Mouse (Mus musculus): Measurements from ENCODE around the gene Sp3. TPM values are rescaled to one million over a fixed set of nuclear protein-coding genes. Genes with fewer than 3 reads are reported as not detected.
"Not testable (repeated sequence)": the region's sequence is repeated elsewhere in the genome, so short reads cannot be mapped to it uniquely, and the experiment has no call there.

Gene Sp3
- polyA plus RNA-seq, 1 experiment, result 24.8 TPM

DNA sequence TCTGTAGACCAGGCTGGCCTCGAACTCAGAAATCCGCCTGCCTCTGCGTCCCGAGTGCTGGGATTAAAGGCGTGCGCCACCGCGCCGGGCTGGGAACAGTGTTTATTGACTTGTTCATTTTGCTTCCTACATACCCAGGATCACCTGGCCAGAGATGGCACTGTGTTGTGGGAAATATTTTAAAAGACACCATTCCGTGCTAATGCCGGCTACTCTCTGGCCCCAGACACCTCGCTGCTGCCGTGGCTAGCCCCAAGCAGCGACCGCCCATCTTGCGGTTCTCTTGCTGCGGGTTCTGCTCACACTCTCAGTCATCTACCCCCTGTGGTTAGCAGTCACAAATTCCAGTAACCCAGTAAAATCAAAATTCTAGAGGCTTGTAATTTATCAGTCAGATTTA is 12.3 kb upstream of the Sp3 start:
- DNase-seq (ENCODE audit: low read depth), result no peak

DNA sequence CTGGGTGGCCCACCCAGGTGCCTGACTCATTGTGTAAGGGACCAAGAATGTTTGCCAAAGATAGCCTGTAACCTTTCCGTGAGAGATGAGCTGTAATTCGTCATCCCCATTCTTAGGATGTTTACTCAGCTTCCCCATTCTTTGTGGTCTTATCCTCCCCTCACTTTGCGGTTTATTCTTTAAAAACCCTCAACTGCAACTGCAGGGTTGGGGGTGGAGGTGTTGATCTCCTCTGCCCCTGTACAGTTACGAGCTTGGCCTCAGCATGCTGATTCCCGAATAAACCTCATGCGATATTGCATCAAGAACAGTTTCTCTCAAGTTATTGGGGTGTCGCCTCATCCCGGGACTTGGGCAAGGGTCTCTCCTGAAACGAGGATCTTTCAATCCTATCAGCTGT is 8.7 kb upstream of the Sp3 start:
- not testable (repeated sequence) for DNase-seq (ENCODE audit: low read depth)

DNA sequence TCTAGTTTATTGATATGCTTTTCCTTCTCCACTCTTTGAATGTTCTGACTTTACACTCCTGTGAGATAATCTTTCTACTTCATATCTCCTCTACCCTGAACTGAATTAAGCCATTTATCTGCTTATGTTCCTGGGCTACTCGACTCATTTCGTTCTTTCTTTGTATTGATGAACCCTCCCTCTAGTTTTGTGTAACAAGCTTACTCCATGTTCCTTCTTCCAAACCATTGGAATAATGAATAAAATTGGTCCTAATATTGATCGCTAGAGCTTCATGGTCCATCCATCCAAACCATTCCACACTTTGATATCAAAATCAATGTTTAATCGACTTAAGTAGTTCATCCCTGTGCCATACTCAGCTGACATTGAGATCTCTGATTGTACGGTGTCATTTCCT is 6.4 kb upstream of the Sp3 start, which contains the start of gene Gm11084:
TSS of gene Gm11084 (minus strand) at position 101 of the 400 bp plus-strand sequence.
- no peak for DNase-seq (ENCODE audit: low read depth)

DNA sequence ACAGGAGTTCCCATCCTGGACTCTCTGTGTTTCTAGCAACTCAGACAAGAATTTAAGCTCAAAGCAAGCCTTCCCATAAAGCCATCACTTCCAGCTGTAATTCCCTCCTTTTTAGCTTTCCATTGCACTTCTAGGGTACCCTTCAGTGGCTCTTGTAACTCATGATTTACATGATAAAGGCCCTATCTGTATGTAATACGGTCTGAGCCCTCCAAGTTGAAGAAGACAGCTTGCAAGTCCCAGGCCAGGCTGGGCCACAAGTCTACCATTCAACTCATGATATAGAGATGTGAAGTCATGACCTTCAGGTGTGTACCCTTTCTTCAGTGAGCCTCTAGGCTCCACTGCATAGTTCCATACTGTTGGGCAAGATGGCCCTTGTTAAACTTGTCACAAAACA is 5.3 kb upstream of the Sp3 start:
- DNase-seq (ENCODE audit: low read depth), result no peak

DNA sequence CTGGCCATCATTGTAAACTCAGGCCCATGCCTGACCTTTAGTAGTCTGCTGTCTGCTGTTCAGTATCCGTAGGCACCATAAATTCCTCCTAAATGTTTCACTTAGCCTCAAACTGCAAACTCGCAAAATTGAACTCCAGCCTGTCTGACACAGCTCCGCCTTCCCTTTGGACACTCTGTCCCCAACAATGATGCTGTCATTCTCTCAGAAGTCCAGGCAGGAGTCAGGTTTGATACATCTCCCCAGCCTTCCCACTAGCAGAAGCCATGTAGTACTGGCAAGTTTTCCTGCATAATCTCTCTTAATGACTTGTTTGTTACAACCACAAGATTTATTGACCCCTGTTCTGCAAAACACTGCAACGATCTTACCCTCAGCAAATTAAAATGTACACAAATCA is 4.6 kb upstream of the Sp3 start:
- no peak for DNase-seq (ENCODE audit: low read depth)

DNA sequence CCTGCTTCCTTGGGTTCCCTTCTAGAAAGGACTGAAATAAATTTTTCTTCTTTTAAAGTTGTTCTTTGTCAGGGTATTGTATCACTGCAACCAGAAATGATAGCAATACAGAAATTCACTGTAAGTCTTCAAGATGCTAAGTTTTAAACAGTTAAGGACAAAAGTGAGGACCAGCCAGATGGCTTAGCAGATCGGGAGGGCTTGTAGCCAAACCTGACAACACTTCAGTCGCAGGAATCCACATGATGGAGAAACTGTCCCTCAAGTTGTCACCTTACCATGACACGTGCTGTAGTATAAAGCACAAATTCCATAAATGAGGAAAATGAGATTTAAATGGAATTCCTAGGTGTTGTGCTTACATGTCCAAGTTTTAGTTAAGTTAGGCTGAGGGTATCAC is 3.0 kb upstream of the Sp3 start:
- no peak for DNase-seq (ENCODE audit: low read depth)

DNA sequence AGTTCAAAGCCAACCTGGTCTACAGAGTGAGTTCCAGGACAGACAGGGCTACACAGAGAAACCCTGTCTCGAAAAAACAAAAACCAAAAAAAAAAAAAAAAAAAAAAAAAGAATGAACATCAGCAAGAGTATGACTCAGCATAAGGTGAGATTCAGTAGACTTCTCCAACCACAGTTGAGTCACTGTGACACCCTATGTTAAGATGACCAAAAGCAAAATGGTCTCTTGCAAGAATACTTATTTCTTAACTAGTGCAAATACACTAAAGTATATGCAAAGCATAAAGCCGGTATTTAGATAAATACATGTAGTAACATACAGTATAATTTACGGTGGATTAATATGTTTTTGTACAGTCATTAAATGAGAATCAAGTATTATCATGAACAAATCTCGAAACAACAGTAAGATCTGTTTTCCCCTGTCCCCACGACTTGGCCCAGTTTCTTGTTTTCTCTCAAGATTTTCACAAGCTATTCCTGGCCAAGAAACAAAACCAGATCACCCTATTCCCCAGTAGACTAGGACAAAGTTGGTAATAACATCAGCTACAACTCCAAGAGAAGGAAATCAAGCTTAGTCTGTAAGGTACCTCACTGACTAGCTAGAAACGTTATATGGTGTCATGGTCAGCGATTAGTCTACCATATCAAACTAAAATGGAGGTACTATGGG is 2.0 kb upstream of the Sp3 start:
- no peak for DNase-seq (ENCODE audit: low read depth)

DNA sequence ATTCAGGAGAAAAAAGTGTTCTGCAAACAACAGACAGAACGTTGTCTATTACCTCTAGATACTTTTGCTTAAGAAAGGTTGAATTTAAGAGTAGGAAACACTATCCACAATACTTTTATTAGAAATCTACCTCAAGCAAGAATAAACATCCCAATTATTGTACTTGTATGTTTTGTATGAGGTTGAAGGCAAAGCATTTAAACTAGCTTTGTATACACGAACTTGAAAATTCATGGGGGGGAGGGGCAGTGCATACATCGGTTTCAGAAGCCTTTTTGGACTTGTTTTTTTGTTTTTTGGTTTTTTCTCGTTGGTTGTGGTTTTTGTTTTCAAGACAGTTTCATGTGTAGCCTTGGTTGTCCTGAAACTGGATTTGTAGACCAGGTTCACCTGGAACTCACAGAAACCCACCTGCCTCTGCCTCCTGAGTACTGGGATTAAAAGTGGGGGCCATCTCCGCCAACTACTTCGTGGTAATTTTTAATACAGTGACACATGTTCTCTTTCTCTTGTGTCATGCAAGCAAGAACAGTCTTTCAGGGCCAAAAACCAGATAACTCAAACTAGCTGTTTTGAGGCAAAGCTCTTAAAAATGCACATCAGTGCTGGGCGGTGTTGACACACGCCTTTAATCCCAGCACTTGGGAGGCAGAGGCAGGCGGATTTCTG is 1.3 kb upstream of the Sp3 start:
- no peak for DNase-seq (ENCODE audit: low read depth)

DNA sequence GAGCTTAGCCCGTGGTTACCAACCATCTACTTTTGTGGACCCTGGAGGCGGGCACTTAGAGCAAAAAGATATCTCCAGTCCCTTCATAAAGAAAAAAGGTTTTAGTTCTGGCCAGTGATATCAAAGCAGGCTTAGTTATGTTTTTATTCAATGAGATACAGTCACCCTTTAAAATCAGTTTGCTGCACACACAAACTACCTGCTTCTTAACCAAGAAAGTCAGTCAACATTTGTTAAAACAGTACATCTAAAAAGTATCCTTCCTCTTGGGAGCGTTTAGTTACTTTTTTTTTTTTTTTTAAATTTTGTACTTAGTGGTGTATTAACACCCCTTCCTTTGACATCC is 802 bp upstream of the Sp3 start:
- no peak for DNase-seq (ENCODE audit: low read depth)

DNA sequence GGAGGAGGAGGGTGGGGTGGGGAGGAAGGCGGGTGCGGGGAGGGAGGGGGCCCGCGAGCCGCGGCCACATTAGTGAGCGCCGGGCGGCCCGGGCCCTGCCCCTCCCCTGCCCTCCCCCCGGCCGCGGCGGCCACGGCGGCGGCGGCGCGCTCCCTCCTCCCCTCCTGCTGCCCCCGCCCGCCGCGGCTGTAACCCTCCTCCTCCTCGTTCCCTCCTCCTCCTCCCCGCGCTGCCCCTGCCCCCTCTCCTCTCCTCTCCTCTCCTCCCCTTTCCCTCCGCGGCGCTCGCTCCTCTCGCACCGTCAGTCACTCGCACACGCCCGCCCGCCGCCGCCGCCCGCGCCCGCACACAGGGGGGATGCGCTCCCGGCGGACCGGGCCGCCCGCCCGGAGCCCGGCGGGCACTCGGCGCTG is 581 bp downstream of the Sp3 start:
- DNase-seq (ENCODE audit: low read depth), result no peak

DNA sequence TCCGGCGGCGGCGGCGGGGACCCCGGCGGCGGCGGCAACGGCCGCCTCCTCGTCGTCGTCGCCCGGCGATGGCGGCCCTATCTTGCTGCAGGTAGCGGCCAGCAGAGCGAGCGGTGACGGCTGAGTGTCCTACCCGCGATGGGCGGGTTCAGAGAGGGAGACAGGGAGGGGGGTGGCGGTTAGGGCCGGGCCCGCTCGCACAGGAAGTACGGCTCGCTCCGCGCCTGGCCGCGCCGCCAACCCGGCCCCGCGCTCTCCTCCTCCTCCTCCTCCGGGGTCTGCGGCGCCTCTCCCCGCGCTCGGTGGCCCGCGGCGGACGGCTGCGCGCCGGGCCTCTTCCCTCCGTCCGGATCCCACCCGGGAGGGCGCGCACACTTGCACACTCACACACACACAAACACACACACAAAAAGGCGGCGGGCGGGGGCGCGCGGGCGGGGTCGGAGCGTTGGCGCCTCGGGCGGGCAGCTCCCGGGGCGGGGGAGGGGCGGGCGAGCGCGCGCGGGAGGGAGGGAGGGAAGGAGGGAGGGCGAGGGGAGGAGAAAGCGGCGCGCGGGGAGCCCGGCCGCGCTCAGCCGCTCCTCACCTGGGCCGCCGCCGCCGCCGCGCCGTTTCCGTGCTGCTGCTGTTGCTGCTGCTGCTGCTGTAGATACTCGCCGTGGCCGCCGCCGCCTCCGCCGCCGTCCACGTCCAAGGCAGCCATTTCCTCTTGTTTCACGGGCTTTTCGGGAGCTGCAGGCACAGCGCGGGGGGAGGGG is 1.2 kb downstream of the Sp3 start:
- DNase-seq (ENCODE audit: low read depth), result no peak

DNA sequence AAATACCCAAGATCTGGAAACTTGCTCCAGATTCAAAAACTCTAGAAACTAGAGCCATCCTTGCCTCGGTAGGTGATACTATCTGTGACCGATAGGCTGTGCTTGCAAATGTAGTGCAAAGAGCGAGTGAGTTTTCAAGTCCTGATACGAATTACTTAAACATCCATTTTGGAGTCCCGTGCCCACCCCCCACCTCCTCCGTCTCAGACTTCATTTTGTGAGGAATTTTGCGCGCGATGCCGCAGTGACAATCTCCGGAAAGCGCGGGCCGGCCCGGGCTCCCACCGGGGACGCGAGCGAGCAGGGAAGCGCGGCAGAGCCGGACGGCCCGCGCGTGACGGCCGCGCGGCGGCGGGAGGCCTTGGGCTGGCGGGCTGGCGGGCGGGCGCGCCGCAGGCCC is 1.8 kb downstream of the Sp3 start:
- DNase-seq (ENCODE audit: low read depth), result no peak

DNA sequence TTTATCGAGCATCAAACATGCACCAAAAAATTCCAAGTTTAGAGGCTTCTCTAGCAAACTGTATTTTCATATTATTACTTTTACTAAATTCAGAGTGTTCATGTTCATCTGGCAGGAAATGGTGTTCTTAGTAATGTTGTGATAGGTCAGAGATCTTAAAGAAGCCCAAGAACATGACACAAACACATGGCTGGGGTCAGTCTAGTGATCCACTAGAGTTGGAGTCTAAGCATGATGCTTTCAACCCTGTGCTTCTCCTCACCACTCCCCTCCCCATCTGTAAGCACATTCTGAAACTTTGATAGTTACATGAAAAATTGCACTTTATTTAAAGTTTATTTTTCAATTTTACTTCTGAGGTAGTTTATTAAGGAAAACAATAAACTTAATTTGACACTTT is 3.0 kb downstream of the Sp3 start:
- no peak for DNase-seq (ENCODE audit: low read depth)

DNA sequence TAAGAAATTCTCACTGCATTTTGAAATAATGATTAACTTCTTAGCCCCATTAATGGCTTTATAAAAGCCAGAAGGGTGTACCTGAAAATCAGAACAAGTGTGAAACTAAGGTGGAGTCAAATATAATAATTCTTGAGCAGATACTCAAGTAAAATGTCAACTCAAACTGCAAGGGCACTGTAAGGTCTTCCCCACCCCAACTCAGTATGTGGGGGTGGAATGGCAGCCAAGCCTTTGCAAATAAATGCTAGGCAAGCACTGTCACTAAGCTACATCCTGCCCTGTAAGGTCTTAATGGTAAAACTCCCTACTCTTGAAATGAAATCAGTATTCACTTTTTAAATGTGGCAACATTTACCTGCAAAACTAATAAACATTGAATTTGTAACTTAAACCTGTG is 4.2 kb downstream of the Sp3 start:
- DNase-seq (ENCODE audit: low read depth), result no peak

DNA sequence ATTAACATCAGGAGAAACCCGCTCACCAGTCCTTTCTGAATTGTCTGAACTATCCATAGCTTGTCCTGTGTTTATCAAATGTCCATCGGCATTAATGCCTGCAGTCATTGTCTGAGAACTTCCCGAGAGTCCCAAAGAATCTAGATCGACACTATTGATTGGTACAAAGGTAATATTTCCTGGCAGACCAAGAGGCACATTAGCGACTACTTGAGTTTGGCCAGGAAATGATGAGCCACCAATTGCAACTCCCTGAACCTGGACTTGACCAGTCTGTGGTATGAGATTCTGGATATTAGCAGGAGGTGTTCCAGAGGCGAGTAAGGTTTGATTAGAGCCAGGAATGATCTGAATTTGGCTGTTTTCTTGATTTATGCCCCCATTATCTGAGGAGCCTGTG is 9.4 kb downstream of the Sp3 start:
- DNase-seq (ENCODE audit: low read depth), result no peak

DNA sequence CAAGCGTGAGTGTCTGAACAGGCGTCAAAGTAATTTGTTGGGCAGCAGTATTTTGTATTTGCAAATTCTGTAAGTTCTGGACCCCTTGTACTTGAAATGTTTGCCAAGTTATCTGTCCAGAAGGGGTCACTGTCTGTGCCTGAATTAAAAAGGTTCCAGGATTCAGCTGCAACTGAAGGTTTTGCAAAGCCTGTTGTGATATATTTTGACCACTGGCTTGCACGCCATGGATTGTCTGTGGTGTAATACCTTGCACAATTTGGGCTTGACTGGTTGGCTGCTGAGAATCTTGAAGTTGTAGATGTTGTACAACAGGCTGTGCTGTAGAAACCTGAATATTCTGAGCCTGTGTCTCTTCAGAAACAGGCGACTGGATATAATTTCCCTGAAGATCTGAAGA is 9.9 kb downstream of the Sp3 start:
- no peak for DNase-seq (ENCODE audit: low read depth)

DNA sequence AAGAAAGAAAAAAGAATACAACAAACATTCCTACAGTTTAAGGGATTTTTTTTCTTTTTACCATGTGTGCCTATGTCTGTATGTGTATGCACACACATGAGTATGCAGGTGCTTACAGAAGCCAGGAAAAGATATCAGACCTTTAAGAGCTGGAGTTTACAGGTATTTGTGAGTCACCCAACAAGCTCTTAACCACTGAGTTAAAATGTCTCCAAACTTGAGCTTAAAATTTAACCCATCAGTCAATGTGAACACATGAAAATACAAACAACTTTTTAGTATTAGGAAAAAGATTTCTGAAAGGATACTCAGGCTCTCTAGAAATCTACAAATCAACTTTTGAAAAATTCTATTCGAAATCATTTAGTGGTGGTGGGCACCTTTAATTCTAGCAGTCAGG is 11.7 kb downstream of the Sp3 start:
- no peak for DNase-seq (ENCODE audit: low read depth)

DNA sequence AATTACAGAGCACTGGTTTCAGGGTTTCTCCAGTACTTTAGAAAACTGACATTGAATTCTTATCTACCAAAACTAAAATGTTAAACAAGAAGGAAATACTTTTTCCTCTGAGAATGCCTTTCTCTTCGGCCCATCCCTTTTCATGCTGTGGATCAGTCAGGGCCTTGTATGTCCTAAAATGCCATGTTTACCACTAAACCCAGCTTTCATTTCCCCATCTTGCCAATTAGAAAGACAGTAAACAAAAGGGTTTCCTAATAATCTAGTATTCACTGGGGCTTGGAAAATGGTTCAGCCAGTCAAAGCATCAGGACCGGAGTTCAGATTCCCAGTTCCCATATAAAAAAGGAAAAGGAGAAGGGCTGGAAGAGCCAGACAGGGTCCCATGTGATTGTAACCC is 14.8 kb downstream of the Sp3 start:
- no peak for DNase-seq (ENCODE audit: low read depth)

DNA sequence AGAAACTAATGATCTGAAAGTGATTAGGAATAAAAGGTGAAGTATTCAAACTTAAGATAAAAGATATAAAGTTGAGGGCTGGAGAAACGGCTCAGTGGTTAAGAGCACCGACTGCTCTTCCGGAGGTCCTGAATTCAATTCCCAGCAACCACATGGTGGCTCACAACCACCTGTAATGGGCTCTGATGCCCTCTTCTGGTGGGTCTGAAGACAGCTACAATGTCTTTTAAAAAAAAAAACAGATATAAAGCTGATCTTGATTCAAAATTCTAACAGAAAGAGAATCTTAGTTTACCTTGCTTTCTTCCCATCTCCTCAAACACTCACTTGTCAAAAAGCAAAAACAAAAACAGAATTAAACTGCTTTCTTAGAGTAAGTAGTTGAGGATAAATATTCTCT is 23.8 kb downstream of the Sp3 start:
- no peak for DNase-seq (ENCODE audit: low read depth)

DNA sequence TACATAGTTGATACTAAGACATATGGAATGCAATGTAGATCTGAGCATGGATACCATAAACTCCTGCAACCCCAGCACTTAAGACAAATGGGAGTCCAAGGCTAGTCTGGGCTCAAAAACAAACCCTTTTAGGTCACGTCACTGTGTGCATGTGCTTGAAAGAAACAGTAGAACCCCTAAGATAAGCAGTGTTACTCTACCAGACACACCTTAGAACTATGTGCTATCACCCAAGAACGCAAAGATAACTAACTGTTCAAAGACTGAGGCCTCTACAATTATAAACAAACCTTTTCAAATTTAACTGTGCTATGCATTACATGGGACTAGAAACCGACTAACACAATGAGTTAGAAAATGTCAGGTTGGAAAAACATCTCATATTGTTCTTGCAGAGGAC is 27.3 kb downstream of the Sp3 start:
- no peak for DNase-seq (ENCODE audit: low read depth)

DNA sequence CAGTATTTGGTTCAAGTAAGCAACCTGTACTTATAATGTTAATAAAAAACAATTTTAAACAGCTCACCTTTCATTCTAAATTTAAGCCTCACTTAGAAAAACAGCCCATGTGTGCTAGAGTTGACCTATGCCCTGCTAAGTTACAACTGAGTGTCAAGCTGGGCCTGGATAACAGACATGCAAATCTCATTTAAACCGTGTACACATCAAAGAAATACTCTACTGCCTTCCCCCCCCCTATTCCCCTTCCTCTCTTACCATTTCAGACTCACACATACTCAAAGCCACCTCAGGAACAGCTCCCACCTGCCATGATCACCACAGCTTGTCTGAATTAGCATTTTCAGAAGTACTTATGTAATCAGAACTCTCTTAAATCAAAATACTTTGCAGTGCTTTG is 44.3 kb downstream of the Sp3 start:
- no peak for DNase-seq (ENCODE audit: low read depth)

DNA sequence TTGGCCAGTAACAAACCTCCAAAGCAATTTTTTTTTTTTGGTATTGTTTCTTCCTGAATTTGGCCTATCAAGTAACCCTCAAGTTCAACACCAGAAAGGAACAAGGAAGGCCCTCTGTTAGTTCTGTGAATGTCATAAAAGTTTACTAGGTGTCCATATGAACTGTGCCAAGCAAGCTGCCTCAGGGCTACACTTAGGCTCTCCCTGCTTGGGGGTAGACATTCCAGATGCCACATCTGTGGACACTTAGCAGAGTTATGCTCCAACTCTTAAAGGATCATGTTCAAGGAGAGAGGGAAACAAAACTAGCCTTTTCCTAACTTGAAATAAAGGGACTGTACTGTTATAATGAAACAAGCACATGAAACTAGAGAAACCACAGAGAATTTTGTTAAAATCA is 48.1 kb downstream of the Sp3 start:
- no peak for DNase-seq (ENCODE audit: low read depth)

DNA sequence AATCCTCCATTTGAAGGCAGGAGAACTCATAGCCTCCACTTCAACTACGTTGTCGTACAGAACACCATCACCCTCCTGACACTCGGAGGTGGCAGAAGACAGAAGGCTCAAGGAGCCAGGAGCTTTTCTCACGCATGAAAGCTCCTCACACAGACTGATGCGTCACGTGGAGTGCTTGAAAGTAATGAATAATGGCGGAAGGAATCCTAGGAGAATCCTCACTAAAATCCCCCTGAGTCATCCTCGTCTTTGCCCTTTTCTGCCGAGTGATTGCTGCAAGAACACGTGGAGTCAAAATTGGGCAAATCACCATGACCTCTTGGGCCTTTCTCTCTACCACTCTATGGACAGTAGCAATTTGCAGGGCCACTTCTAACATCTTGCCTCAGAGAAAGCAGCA is 55.3 kb downstream of the Sp3 start:
- DNase-seq (ENCODE audit: low read depth), result no peak

All from gonadal fat pad, adult 2 months (tissue).